Mouse (Mus musculus) myocyte (in vitro differentiated cells): ENCODE measurements around the gene Adgrf4.

Experiments
- CEBPB ChIP-seq: IDR thresholded peaks from 2 replicates; pipeline ENCODE4 v1.6.1; 2011; ENCODE audit warnings: mild to moderate bottlenecking, moderate library complexity; ENCODE audit not compliant: poor library complexity, insufficient read depth, severe bottlenecking
- E2F4 ChIP-seq: IDR thresholded peaks from one replicate; pipeline ENCODE4 v1.6.1; 2011; ENCODE audit warnings: mild to moderate bottlenecking, control low read depth, moderate library complexity; ENCODE audit not compliant: insufficient read depth
- MAX ChIP-seq: IDR thresholded peaks from one replicate; pipeline ENCODE4 v1.6.1; 2011; ENCODE audit warnings: low read depth, mild to moderate bottlenecking, control low read depth
- MYOG ChIP-seq, 3 experiments: IDR thresholded peaks; one replicate each; pipeline ENCODE4 v1.6.1; 2011; ENCODE audit warnings: control low read depth in 2 of 3, low read depth in 2 of 3, mild to moderate bottlenecking in 2 of 3; ENCODE audit not compliant: insufficient read length in 2 of 3, control insufficient read depth in 1 of 3, insufficient read depth in 1 of 3
- POLR2A ChIP-seq: IDR thresholded peaks from one replicate; pipeline ENCODE4 v1.6.1; 2011; ENCODE audit warnings: low read depth, mild to moderate bottlenecking, control low read depth, moderate library complexity; ENCODE audit not compliant: insufficient read length
- POLR2AphosphoS2 ChIP-seq: IDR thresholded peaks from one replicate; pipeline ENCODE4 v1.6.1; 2011; ENCODE audit warnings: low read depth, control low read depth; ENCODE audit not compliant: insufficient read length
- TCF3 ChIP-seq: IDR thresholded peaks from one replicate; pipeline ENCODE4 v1.6.1; 2011; ENCODE audit warnings: low read depth, control low read depth; ENCODE audit not compliant: insufficient read length
- USF1 ChIP-seq: IDR thresholded peaks from one replicate; pipeline ENCODE4 v1.6.1; 2011; ENCODE audit warnings: low read depth, mild to moderate bottlenecking, control low read depth, moderate library complexity

DNA sequence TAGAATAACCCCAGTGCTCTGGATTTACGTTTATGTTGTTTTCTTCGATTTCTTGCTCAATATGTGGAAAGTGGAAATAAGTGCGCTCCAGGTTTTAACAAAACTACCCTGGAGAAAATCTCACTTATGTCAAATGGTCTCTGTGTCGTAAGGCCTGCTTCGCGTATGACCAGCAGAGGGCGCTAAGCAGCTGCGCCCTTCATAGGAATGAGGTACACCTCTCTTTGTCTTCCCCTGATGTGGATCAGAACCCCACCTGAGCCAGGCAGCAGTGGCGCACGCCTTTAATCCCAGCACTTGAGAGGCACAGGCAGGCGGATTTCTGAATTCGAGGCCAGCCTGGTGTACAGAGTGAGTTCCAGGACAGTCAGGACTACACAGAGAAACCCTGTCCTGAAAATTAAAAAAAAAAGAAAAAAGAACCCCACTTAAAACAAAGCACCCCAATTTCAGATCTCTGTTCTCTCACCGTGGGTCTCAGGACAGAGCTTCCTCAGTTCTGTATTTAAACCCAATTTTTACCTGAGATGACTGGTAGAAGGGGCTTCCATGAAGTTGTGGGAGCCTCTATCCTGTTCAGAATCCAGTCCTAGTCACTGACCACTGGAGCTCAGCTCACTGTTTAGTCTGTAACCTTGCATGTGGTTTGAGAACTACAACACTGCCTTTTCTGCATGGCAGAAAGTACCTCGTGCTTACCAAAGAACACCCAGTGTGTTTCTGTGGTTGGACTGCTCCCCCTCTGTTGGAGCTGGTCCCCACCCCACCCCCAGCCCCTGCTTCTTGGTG, 33.3 kb downstream of the Adgrf4 start:
- no peak for TF ChIP-seq POLR2AphosphoS2
- no peak for TF ChIP-seq POLR2A
- no peak for TF ChIP-seq MAX
- TF ChIP-seq E2F4, result no peak
- no peak for TF ChIP-seq CEBPB
- no peak for TF ChIP-seq USF1
- no peak for TF ChIP-seq TCF3
- no peak for TF ChIP-seq MYOG (IDR thresholded peaks at IDR 0.05; ENCODE audit: control insufficient read depth in 1 of 3, insufficient read depth in 1 of 3, insufficient read length in 2 of 3, low read depth in 2 of 3)
